Mouse (Mus musculus): ENCODE data around the gene C1s2. TPM values are rescaled to one million over a fixed set of nuclear protein-coding genes. Genes with fewer than 3 reads are reported as not detected.

The C1s2 gene
- total and polyA plus RNA-seq, 3 experiments, result 0.08 to 0.19 (median 0.08) TPM

GRCm38 (mm10) chr6:124670281-124670900 lies 34.5 kb upstream of the C1s2 start:
- in situ Hi-C loops (cut with MboI; ENCODE audit: low pct_ligation_motif_present, low pct_unique_long_range_greater_than_20kb, low sequenced_read_pairs) (no loop called here), dilution Hi-C loops (cut with MboI; ENCODE audit: extremely low pct_ligation_motif_present, extremely low pct_unique_long_range_greater_than_20kb, low sequenced_read_pairs) (no loop called here)
- H3K9me3 ChIP-seq (replicated peaks; ENCODE audit: low read length), result no peaks in the 10 kb centered on the region
- no peak overlapping the region for H3K4me3 ChIP-seq (replicated peaks in 1 of 3; ENCODE audit: low read depth in 2 of 3, low read length in 2 of 3, poor library complexity in 1 of 3)
- peaks cover 24 to 81% of the 10 kb centered on the region in 2 experiments for H3K36me3 ChIP-seq (replicated peaks in 1 of 2; ENCODE audit: control insufficient read depth in 1 of 2, insufficient read depth in 1 of 2, low read length in 1 of 2)
- TF ChIP-seq JUND (conservative IDR thresholded peaks at IDR 0.05; ENCODE audit: low read depth, low read length) (no peak), CHD1 (IDR thresholded peaks at IDR 0.05; ENCODE audit: low read depth, low read length) (no peak), ZNF384 (IDR thresholded peaks at IDR 0.05; ENCODE audit: low read depth, low read length) (no peak), MAFK (IDR thresholded peaks at IDR 0.05; ENCODE audit: insufficient replicate concordance, low read length) (no peak), NELFE (IDR thresholded peaks at IDR 0.05; ENCODE audit: low read depth, low read length) (no peak), MAZ (IDR thresholded peaks at IDR 0.05; ENCODE audit: low read depth, low read length) (no peak), SMC3 (IDR thresholded peaks at IDR 0.05; ENCODE audit: low read depth, low read length) (no peak), HCFC1 (IDR thresholded peaks at IDR 0.05; ENCODE audit: low read depth, low read length) (no peak), E2F4 (IDR thresholded peaks at IDR 0.05; ENCODE audit: insufficient replicate concordance, low read depth, low read length) (no peak), GABPA (IDR thresholded peaks at IDR 0.05; ENCODE audit: insufficient replicate concordance, low read depth, low read length) (no peak), RAD21 (IDR thresholded peaks at IDR 0.05; ENCODE audit: low read depth, low read length) (no peak), ELF1 (IDR thresholded peaks at IDR 0.05; ENCODE audit: low read depth, low read length) (no peak), MYC (IDR thresholded peaks at IDR 0.05; ENCODE audit: low read depth, low read length) (no peak), ZKSCAN1 (IDR thresholded peaks at IDR 0.05; ENCODE audit: borderline replicate concordance, low read depth, low read length) (no peak)
- DNase-seq (ENCODE audit: extremely low read depth), result no peak
- H3K27ac ChIP-seq (ENCODE audit: insufficient read depth, low read depth), result no peak overlapping the region
- no peak overlapping the region for H3K9ac ChIP-seq (ENCODE audit: insufficient read depth, low read depth)
- no peaks in the 10 kb centered on the region for H3K27me3 ChIP-seq (replicated peaks)
- peaks cover 2 to 16% of the 10 kb centered on the region in 2 experiments; a peak in 2 of 4 replicates for H3K4me1 ChIP-seq (ENCODE audit: control insufficient read depth in 1 of 2, insufficient read depth in 2 of 2)
- H3K4me2 ChIP-seq (ENCODE audit: insufficient read depth, low read depth, poor library complexity, severe bottlenecking), result no peak overlapping the region
- H3K79me2 ChIP-seq (replicated peaks; ENCODE audit: control insufficient read depth, extremely low read depth, insufficient read depth, poor library complexity, severe bottlenecking), result peaks cover 8% of the 10 kb centered on the region; the same call in 1 of the 2 replicates

- Histone ChIP-seq H3K4me2 (ENCODE audit: insufficient read depth, low read depth, poor library complexity, severe bottlenecking) (no peak overlapping the region), H3K27ac (ENCODE audit: insufficient read depth, low read depth) (no peak overlapping the region), H3K9me3 (replicated peaks; ENCODE audit: low read length) (no peaks in the 10 kb centered on the region), H3K27me3 (replicated peaks) (no peaks in the 10 kb centered on the region), H3K79me2 (replicated peaks; ENCODE audit: control insufficient read depth, extremely low read depth, insufficient read depth, poor library complexity, severe bottlenecking) (peaks cover 5% of the 10 kb centered on the region; the same call in 1 of the 2 replicates), H3K9ac (ENCODE audit: insufficient read depth, low read depth) (no peak overlapping the region), H3K4me1 (ENCODE audit: control insufficient read depth in 1 of 2, insufficient read depth in 2 of 2) (peaks cover 6 to 23% of the 10 kb centered on the region in 2 experiments; a peak in 3 of 4 replicates), H3K4me3 (replicated peaks in 1 of 3; ENCODE audit: low read depth in 2 of 3, low read length in 2 of 3, poor library complexity in 1 of 3) (no peak overlapping the region), H3K36me3 (replicated peaks in 1 of 2; ENCODE audit: control insufficient read depth in 1 of 2, insufficient read depth in 1 of 2, low read length in 1 of 2) (peaks cover 21 to 79% of the 10 kb centered on the region in 2 experiments)
- dilution Hi-C loops (cut with MboI; ENCODE audit: extremely low pct_ligation_motif_present, extremely low pct_unique_long_range_greater_than_20kb, low sequenced_read_pairs) (no loop called here), in situ Hi-C loops (cut with MboI; ENCODE audit: low pct_ligation_motif_present, low pct_unique_long_range_greater_than_20kb, low sequenced_read_pairs) (no loop called here)
- TF ChIP-seq TBP (conservative IDR thresholded peaks at IDR 0.05; ENCODE audit: low read depth, low read length) (no peak), NRF1 (IDR thresholded peaks at IDR 0.05; ENCODE audit: low read depth, low read length) (no peak), ETS1 (conservative IDR thresholded peaks at IDR 0.05; ENCODE audit: low read depth, low read length) (no peak), ZNF384 (IDR thresholded peaks at IDR 0.05; ENCODE audit: low read depth, low read length) (no peak; the same call in 1 of the 2 replicates), EP300 (IDR thresholded peaks at IDR 0.05; ENCODE audit: low read length) (no peak), MYC (IDR thresholded peaks at IDR 0.05; ENCODE audit: low read depth, low read length) (no peak), SIN3A (IDR thresholded peaks at IDR 0.05; ENCODE audit: low read length) (no peak)
- DNase-seq (ENCODE audit: extremely low read depth), result no peak
Measured at GRCm38 (mm10) chr6:124669234-124669859, 33.5 kb upstream of the C1s2 start.
